Mouse (Mus musculus): ENCODE results near the gene Cdhr3. TPM values are rescaled to one million over a fixed set of nuclear protein-coding genes. Genes with fewer than 3 reads are reported as not detected.

The Cdhr3 gene
- polyA plus RNA-seq, 1 experiment: not detected

GRCm38 (mm10) chr12:33061651-33062050, 31.0 kb downstream of the Cdhr3 start:
- Histone ChIP-seq H3K9me3 (peaks cover 15% of the 10 kb centered on the region), H3K36me3 (replicated peaks; ENCODE audit: low read length) (peaks cover 3% of the 10 kb centered on the region), H3K27me3 (replicated peaks) (peaks cover 7% of the 10 kb centered on the region), H3K4me1 (peaks cover 84% of the 10 kb centered on the region), H3K4me3 (replicated peaks) (peak overlapping the region; percentile 60)
- TF ChIP-seq FLI1 (IDR thresholded peaks at IDR 0.05; ENCODE audit: low read length) (no peak), GATA1 (IDR thresholded peaks at IDR 0.05; ENCODE audit: borderline replicate concordance, low read length) (no peak)

- Histone ChIP-seq H3K9me3 (peaks cover 4% of the 10 kb centered on the region; the same call in 1 of the 2 replicates), H3K4me3 (replicated peaks) (peak overlapping the region; percentile 83), H3K36me3 (replicated peaks; ENCODE audit: low read length) (no peaks in the 10 kb centered on the region), H3K4me1 (peaks cover 49% of the 10 kb centered on the region), H3K27me3 (replicated peaks) (peaks cover 8% of the 10 kb centered on the region)
- TF ChIP-seq GATA1 (IDR thresholded peaks at IDR 0.05; ENCODE audit: borderline replicate concordance, low read length) (no peak), FLI1 (IDR thresholded peaks at IDR 0.05; ENCODE audit: low read length) (no peak)
Measured at GRCm38 (mm10) chr12:33057231-33058048, 35.2 kb downstream of the Cdhr3 start.

- TF ChIP-seq GATA1 (IDR thresholded peaks at IDR 0.05; ENCODE audit: borderline replicate concordance, low read length) (no peak), FLI1 (IDR thresholded peaks at IDR 0.05; ENCODE audit: low read length) (no peak)
Measured at GRCm38 (mm10) chr12:33056574-33056973, 36.1 kb downstream of the Cdhr3 start.

GRCm38 (mm10) chr12:33056074-33056473, 36.6 kb downstream of the Cdhr3 start:
- Histone ChIP-seq H3K4me1 (peaks cover 38% of the 10 kb centered on the region), H3K4me3 (replicated peaks) (no peak overlapping the region)
- TF ChIP-seq GATA1 (IDR thresholded peaks at IDR 0.05; ENCODE audit: borderline replicate concordance, low read length) (no peak), FLI1 (IDR thresholded peaks at IDR 0.05; ENCODE audit: low read length) (no peak)

More at GRCm38 (mm10) chr12:33056574-33056973, 36.1 kb downstream of the Cdhr3 start:
- H3K4me1 ChIP-seq: peaks cover 43% of the 10 kb centered on the region
- peaks cover 4% of the 10 kb centered on the region; the same call in 1 of the 2 replicates for H3K9me3 ChIP-seq
- H3K27me3 ChIP-seq (replicated peaks): peaks cover 14% of the 10 kb centered on the region
- no peaks in the 10 kb centered on the region for H3K36me3 ChIP-seq (replicated peaks; ENCODE audit: low read length)
- no peak overlapping the region for H3K4me3 ChIP-seq (replicated peaks)

GRCm38 (mm10) chr12:33053746-33054145, 38.9 kb downstream of the Cdhr3 start:
- Histone ChIP-seq H3K9me3 (peaks cover 9% of the 10 kb centered on the region; the same call in 1 of the 2 replicates), H3K4me1 (peaks cover 24% of the 10 kb centered on the region), H3K27me3 (replicated peaks) (peaks cover 22% of the 10 kb centered on the region), H3K4me3 (replicated peaks) (no peak overlapping the region), H3K36me3 (replicated peaks; ENCODE audit: low read length) (no peaks in the 10 kb centered on the region)
- no peak for TF ChIP-seq GATA1 (IDR thresholded peaks at IDR 0.05; ENCODE audit: borderline replicate concordance, low read length)
- no peak for TF ChIP-seq FLI1 (IDR thresholded peaks at IDR 0.05; ENCODE audit: low read length)

More at GRCm38 (mm10) chr12:33056074-33056473, 36.6 kb downstream of the Cdhr3 start:
- Histone ChIP-seq H3K36me3 (replicated peaks; ENCODE audit: low read length) (no peaks in the 10 kb centered on the region), H3K27me3 (replicated peaks) (peaks cover 15% of the 10 kb centered on the region), H3K9me3 (peaks cover 4% of the 10 kb centered on the region; the same call in 1 of the 2 replicates)

GRCm38 (mm10) chr12:33053311-33053710, 39.4 kb downstream of the Cdhr3 start:
- TF ChIP-seq GATA1 (IDR thresholded peaks at IDR 0.05; ENCODE audit: borderline replicate concordance, low read length): no peak
- no peak for TF ChIP-seq FLI1 (IDR thresholded peaks at IDR 0.05; ENCODE audit: low read length)
- Histone ChIP-seq H3K4me3 (replicated peaks) (no peak overlapping the region), H3K36me3 (replicated peaks; ENCODE audit: low read length) (no peaks in the 10 kb centered on the region), H3K27me3 (replicated peaks) (peaks cover 25% of the 10 kb centered on the region), H3K4me1 (peaks cover 22% of the 10 kb centered on the region), H3K9me3 (peaks cover 9% of the 10 kb centered on the region; the same call in 1 of the 2 replicates)

- TF ChIP-seq FLI1 (IDR thresholded peaks at IDR 0.05; ENCODE audit: low read length) (no peak), GATA1 (IDR thresholded peaks at IDR 0.05; ENCODE audit: borderline replicate concordance, low read length) (no peak)
- H3K36me3 ChIP-seq (replicated peaks; ENCODE audit: low read length): no peaks in the 10 kb centered on the region
Measured at GRCm38 (mm10) chr12:33048391-33048790, 44.3 kb downstream of the Cdhr3 start.

GRCm38 (mm10) chr12:33046434-33046833, 46.2 kb downstream of the Cdhr3 start:
- 0 out of 2 replicates have a peak, but pooled peaks cover 5% of the 10 kb centered on the region for H3K9me3 ChIP-seq

More at GRCm38 (mm10) chr12:33048391-33048790, 44.3 kb downstream of the Cdhr3 start:
- Histone ChIP-seq H3K4me1 (peaks cover 11% of the 10 kb centered on the region), H3K4me3 (replicated peaks) (no peak overlapping the region), H3K27me3 (replicated peaks) (peaks cover 43% of the 10 kb centered on the region), H3K9me3 (0 out of 2 replicates have a peak, but pooled peaks cover 5% of the 10 kb centered on the region)

GRCm38 (mm10) chr12:33045533-33046361, 46.9 kb downstream of the Cdhr3 start:
- H3K27me3 ChIP-seq (replicated peaks): peaks cover 31% of the 10 kb centered on the region

More at GRCm38 (mm10) chr12:33046434-33046833, 46.2 kb downstream of the Cdhr3 start:
- Histone ChIP-seq H3K4me3 (replicated peaks) (no peak overlapping the region), H3K4me1 (peaks cover 11% of the 10 kb centered on the region), H3K36me3 (replicated peaks; ENCODE audit: low read length) (no peaks in the 10 kb centered on the region), H3K27me3 (replicated peaks) (peaks cover 34% of the 10 kb centered on the region)
- TF ChIP-seq GATA1 (IDR thresholded peaks at IDR 0.05; ENCODE audit: borderline replicate concordance, low read length) (no peak), FLI1 (IDR thresholded peaks at IDR 0.05; ENCODE audit: low read length) (no peak)

More at GRCm38 (mm10) chr12:33045533-33046361, 46.9 kb downstream of the Cdhr3 start:
- H3K4me3 ChIP-seq (replicated peaks): no peak overlapping the region
- TF ChIP-seq FLI1 (IDR thresholded peaks at IDR 0.05; ENCODE audit: low read length): no peak
- no peak for TF ChIP-seq GATA1 (IDR thresholded peaks at IDR 0.05; ENCODE audit: borderline replicate concordance, low read length)
- no peaks in the 10 kb centered on the region for H3K36me3 ChIP-seq (replicated peaks; ENCODE audit: low read length)
- H3K4me1 ChIP-seq: peaks cover 11% of the 10 kb centered on the region
- H3K9me3 ChIP-seq: 0 out of 2 replicates have a peak, but pooled peaks cover 5% of the 10 kb centered on the region

All from megakaryocyte, embryonic 14.5 days (primary cell).